Mouse (Mus musculus) heart, embryonic 16.5 days (tissue): ENCODE results near the gene Prn. TPM values are rescaled to one million over a fixed set of nuclear protein-coding genes. Genes with fewer than 3 reads are reported as not detected.

Experiments
- ATAC-seq: fragments of 200-750 bp; cut with Nextera tagmentation; replicated peaks from 2 replicates; pipeline ENCODE4 v1.8.0; 2017; ENCODE audit warnings: moderate number of reproducible peaks; ENCODE audit not compliant: insufficient read depth, low FRiP score; ENCODE audit errors: extremely low read depth
- H3K27ac ChIP-seq: fragments of 300-500 bp; sonication (generic); 2 replicates; pipeline ENCODE4 v1.5.1; 2014; ENCODE audit warnings: mild to moderate bottlenecking, low read length, control low read depth, moderate library complexity
- H3K27me3 ChIP-seq: fragments of 300-500 bp; sonication (generic); 2 replicates; pipeline ENCODE4 v1.6.1; 2014; ENCODE audit warnings: low read length, mixed read lengths; ENCODE audit not compliant: control insufficient read depth, insufficient read depth
- H3K36me3 ChIP-seq: fragments of 300-500 bp; sonication (generic); 2 replicates; pipeline ENCODE4 v1.6.1; 2014; ENCODE audit not compliant: control insufficient read depth, insufficient read depth
- H3K4me1 ChIP-seq: fragments of 300-500 bp; sonication (generic); 2 replicates; pipeline ENCODE4 v1.6.1; 2014; ENCODE audit warnings: low read length, mixed read lengths; ENCODE audit not compliant: control insufficient read depth, insufficient read depth
- H3K4me2 ChIP-seq: fragments of 300-500 bp; sonication (generic); 2 replicates; pipeline ENCODE4 v1.6.1; 2014; ENCODE audit warnings: low read depth, mild to moderate bottlenecking, control low read depth, low read length
- H3K4me3 ChIP-seq: fragments of 300-500 bp; sonication (generic); 2 replicates; pipeline ENCODE4 v1.5.1; 2014; ENCODE audit warnings: mild to moderate bottlenecking, control low read depth, low read length
- H3K9ac ChIP-seq: fragments of 300-500 bp; sonication (generic); 2 replicates; pipeline ENCODE4 v1.6.1; 2014; ENCODE audit warnings: low read length, control low read depth
- H3K9me3 ChIP-seq: fragments of 300-500 bp; sonication (generic); replicated peaks from 2 replicates; pipeline ENCODE4 v1.6.1; 2016; ENCODE audit warnings: low read length; ENCODE audit not compliant: control insufficient read depth
- WGBS: fragments of 180-500 bp; shearing (Covaris S2); extraction: QIAGEN DNeasy Blood & Tissue Kit; methylation state at CpG from one replicate; pipeline ENCODE4 v1.1.7; 2014; 5-methylcytosine and 5-hydroxymethylcytosine counted together
- polyA plus RNA-seq: library from polyadenylated mRNA; unstranded; fragments of >200 nt; fragmentation: Nextera tagmentation; extraction: Ambion mirVana; gene quantifications from 2 replicates; pipeline ENCODE4 v1.2.1, GENCODE M21; 2015

The Prn gene
- polyA plus RNA-seq, 1 experiment from 2014 or later, result not detected

DNA sequence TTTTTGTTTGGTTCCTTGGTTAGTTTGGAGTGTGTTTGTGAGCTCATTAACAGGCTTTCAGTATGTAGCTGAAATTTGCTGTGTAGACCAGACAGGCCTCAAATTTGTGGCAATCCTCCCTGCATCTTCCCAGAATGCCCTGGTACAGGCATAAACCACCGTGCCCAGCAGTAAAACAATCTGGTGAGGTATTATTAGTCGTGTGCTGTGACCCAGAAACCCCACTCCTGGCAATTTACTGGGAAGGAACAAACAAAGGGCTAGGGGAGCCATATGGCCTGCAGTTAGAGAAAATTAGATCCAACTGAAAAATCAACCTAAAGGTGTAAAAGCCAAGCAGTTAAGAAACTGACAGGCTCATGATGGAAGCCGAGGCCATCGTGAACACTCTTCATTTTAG, 1.6 kb downstream of the Prn start:
- Histone ChIP-seq H3K4me3 (peak overlapping the region; percentile 71; the same call in 1 of the 2 replicates), H3K27me3 (no peaks in the 10 kb centered on the region), H3K27ac (no peak overlapping the region), H3K9me3 (no peaks in the 10 kb centered on the region), H3K36me3 (peaks cover 7% of the 10 kb centered on the region), H3K9ac (peak overlapping the region; percentile 84; the same call in 1 of the 2 replicates), H3K4me2 (peak overlapping the region; percentile 59), H3K4me1 (peaks cover 16% of the 10 kb centered on the region)
- ATAC-seq, result no peak
- WGBS, result 62% methylated on average over 4 of the region's 4 CpGs

DNA sequence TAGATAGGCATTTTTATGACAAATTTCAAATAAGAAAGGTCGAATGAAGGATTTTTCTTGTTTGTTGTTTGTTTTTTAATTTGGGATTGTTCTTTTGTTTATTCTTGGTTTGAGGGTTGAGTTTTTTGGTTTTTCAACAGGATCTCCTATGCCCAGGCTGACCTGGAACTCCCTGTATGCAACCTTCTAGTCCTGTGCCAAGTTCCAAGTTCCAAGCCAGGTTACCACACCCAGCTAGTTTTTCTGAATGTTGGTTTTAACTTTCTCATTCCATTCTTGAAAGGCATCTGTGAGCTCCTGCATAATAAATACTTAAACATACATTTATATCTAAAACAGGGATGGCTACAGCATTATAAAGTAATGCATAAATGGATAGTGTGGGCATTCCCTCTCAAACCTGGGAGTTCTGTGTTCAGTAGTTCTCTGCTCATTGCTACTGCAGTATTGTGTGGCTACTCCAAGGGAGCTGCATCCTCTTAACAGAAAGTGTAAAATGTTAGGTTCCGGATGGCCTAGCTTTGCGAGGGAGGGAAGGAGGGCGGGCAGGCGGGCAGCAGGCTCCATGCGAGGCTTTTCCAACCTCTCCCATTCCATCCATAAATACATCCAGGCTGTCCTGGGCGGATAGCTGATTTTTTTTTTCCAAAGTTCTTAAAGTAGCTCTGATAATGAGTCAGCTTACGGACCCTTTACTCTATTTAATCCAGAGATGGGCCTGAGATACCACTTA, 2.9 kb downstream of the Prn start:
- ATAC-seq, result no peak

GRCm38 (mm10) chr2:131932275-131932902, 22.6 kb downstream of the Prn start:
- no peak overlapping the region for H3K4me3 ChIP-seq
- no peak overlapping the region for H3K27ac ChIP-seq
- H3K4me2 ChIP-seq, result no peak overlapping the region
- no peaks in the 10 kb centered on the region for H3K27me3 ChIP-seq
- H3K9me3 ChIP-seq, result no peaks in the 10 kb centered on the region
- peak; percentile 25; the same call in 1 of the 2 replicates for ATAC-seq
- peaks cover 7% of the 10 kb centered on the region for H3K36me3 ChIP-seq
- WGBS, result 69% methylated on average over 7 of the region's 7 CpGs
- H3K4me1 ChIP-seq, result peaks cover 11% of the 10 kb centered on the region
- no peak overlapping the region for H3K9ac ChIP-seq

More for the DNA sequence above, 2.9 kb downstream of the Prn start:
- no peak overlapping the region for H3K9ac ChIP-seq
- H3K27ac ChIP-seq, result no peak overlapping the region
- no peaks in the 10 kb centered on the region for H3K27me3 ChIP-seq
- H3K4me2 ChIP-seq, result no peak overlapping the region
- 75% methylated on average over 8 of the region's 8 CpGs for WGBS
- H3K4me1 ChIP-seq, result peaks cover 16% of the 10 kb centered on the region
- H3K36me3 ChIP-seq, result peaks cover 7% of the 10 kb centered on the region
- H3K9me3 ChIP-seq, result no peaks in the 10 kb centered on the region
- no peak overlapping the region for H3K4me3 ChIP-seq

GRCm38 (mm10) chr2:131933013-131933412, 23.3 kb downstream of the Prn start:
- Histone ChIP-seq H3K27me3 (no peaks in the 10 kb centered on the region), H3K27ac (no peak overlapping the region)

DNA sequence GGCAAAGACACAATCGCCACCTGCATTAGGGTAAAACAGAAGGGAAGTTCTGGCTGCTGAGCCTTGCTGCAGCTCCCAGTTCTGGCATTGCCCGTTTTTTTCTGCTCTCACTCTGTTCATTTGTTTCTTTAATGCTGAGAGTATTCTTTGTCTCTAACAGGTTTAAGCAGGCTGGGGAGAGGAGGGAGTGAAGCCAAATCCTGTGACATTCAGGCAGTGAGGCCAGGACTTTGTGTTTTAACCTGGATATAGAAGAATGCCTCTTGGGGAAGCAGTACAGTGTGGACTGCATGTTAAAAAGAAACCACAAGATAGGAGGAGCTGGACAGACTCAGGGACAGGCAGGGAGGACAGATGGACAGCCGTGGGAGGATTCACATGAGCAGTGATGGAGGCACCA, 23.8 kb downstream of the Prn start:
- H3K9me3 ChIP-seq, result no peaks in the 10 kb centered on the region
- no peaks in the 10 kb centered on the region for H3K27me3 ChIP-seq
- H3K27ac ChIP-seq, result peak overlapping the region; percentile 11; the same call in 1 of the 2 replicates
- peaks cover 7% of the 10 kb centered on the region for H3K36me3 ChIP-seq
- no peak for ATAC-seq
- H3K4me1 ChIP-seq, result peaks cover 11% of the 10 kb centered on the region
- WGBS, result 62% methylated on average over 3 of the region's 3 CpGs
- no peak overlapping the region for H3K4me2 ChIP-seq
- no peak overlapping the region for H3K9ac ChIP-seq
- H3K4me3 ChIP-seq, result no peak overlapping the region

More at GRCm38 (mm10) chr2:131933013-131933412, 23.3 kb downstream of the Prn start:
- H3K36me3 ChIP-seq, result peaks cover 7% of the 10 kb centered on the region
- peaks cover 11% of the 10 kb centered on the region for H3K4me1 ChIP-seq
- H3K4me3 ChIP-seq, result no peak overlapping the region
- no peak for ATAC-seq
- no peak overlapping the region for H3K4me2 ChIP-seq
- 54% methylated on average over 6 of the region's 6 CpGs for WGBS
- H3K9me3 ChIP-seq, result no peaks in the 10 kb centered on the region
- no peak overlapping the region for H3K9ac ChIP-seq

- Histone ChIP-seq H3K9me3 (no peaks in the 10 kb centered on the region), H3K4me3 (no peak overlapping the region), H3K27ac (no peak overlapping the region), H3K36me3 (peaks cover 7% of the 10 kb centered on the region), H3K4me1 (peaks cover 11% of the 10 kb centered on the region), H3K9ac (no peak overlapping the region), H3K4me2 (no peak overlapping the region), H3K27me3 (no peaks in the 10 kb centered on the region)
- 98% methylated on average over 2 of the region's 2 CpGs for WGBS
- no peak for ATAC-seq
Observed at GRCm38 (mm10) chr2:131934243-131934642, 24.5 kb downstream of the Prn start.

- peaks cover 11% of the 10 kb centered on the region for H3K4me1 ChIP-seq
- no peak overlapping the region for H3K4me3 ChIP-seq
- no peak overlapping the region for H3K4me2 ChIP-seq
- H3K27me3 ChIP-seq, result no peaks in the 10 kb centered on the region
- peaks cover 7% of the 10 kb centered on the region for H3K36me3 ChIP-seq
- H3K9ac ChIP-seq, result no peak overlapping the region
- H3K9me3 ChIP-seq, result no peaks in the 10 kb centered on the region
- H3K27ac ChIP-seq, result peak overlapping the region; percentile 32
- WGBS, result 43% methylated on average over 10 of the region's 10 CpGs
- ATAC-seq, result peak; percentile 71
Observed at GRCm38 (mm10) chr2:131935390-131936105, 25.8 kb downstream of the Prn start.

- peaks cover 7% of the 10 kb centered on the region for H3K36me3 ChIP-seq
- no peak overlapping the region for H3K4me2 ChIP-seq
- no peak for ATAC-seq
- 96% methylated on average over 10 of the region's 10 CpGs for WGBS
- no peaks in the 10 kb centered on the region for H3K9me3 ChIP-seq
- H3K27ac ChIP-seq, result no peak overlapping the region
- no peak overlapping the region for H3K4me3 ChIP-seq
- H3K4me1 ChIP-seq, result peaks cover 10% of the 10 kb centered on the region
- no peaks in the 10 kb centered on the region for H3K27me3 ChIP-seq
- no peak overlapping the region for H3K9ac ChIP-seq
Observed at GRCm38 (mm10) chr2:131936410-131936809, 26.7 kb downstream of the Prn start.
